Mouse (Mus musculus): ENCODE data around the gene Lrrc25.

GRCm38 (mm10) chr8:70628986-70629490 lies 13.1 kb downstream of the Lrrc25 start:
- no peak for TF ChIP-seq CEBPB (IDR thresholded peaks at IDR 0.05; ENCODE audit: insufficient read depth, poor library complexity, severe bottlenecking)
- no peak for TF ChIP-seq MYOD1 (IDR thresholded peaks at IDR 0.05; ENCODE audit: control insufficient read depth in 1 of 3, insufficient read length in 2 of 3, low read depth in 2 of 3)
- no peak for TF ChIP-seq POLR2AphosphoS2 (IDR thresholded peaks at IDR 0.05; ENCODE audit: insufficient read length, low read depth)
- no peak for TF ChIP-seq TCF12 (IDR thresholded peaks at IDR 0.05; ENCODE audit: insufficient read depth, poor library complexity, severe bottlenecking)
- no peak for TF ChIP-seq POLR2A (IDR thresholded peaks at IDR 0.05; ENCODE audit: insufficient read length, low read depth)

All from myocyte (in vitro differentiated cells).